ENCODE assay signal across 13 mouse cellular contexts in the genomic region with DNA sequence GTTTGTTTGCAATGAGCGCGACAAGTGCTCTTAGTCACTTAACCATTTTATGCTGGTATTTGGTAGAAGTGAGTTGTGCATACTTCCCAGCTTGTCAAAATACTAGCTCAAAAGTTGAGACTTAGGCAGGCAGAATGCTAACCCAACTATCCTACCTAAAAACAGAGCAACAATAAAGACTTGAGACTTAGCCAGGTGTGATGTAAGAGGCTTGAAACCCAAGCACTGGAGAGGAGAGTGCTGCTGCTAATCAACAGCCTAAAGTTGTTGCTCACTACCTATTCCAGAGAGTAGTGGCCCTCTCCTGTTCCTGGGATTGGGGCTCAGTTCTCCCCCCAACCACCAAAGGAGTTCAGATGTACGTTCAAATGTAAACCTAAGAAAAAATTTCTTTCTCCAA.
"Had no signal": no experiment of that assay in that cellular context is flagged by ENCODE, and none has a peak within 500 bp of the region (broad histone marks: within the 10 kb centered on the region; RNA-seq: fewer than 3 reads in every experiment).

No protein-coding gene starts in this region.

- H3K27me3 ChIP-seq: midbrain, embryonic 13.5 days; midbrain, embryonic 15.5 days; neural tube, embryonic 12.5 days had no signal

- H3K4me2 ChIP-seq: liver, embryonic 15.5 days; lung, embryonic 14.5 days; midbrain, embryonic 11.5 days; midbrain, embryonic 13.5 days; midbrain, embryonic 15.5 days; neural tube, embryonic 12.5 days had no signal

- H3K9ac ChIP-seq: liver, embryonic 15.5 days; liver, postnatal 0 days; lung, embryonic 14.5 days; midbrain, embryonic 13.5 days; midbrain, embryonic 15.5 days; neural tube, embryonic 12.5 days had no signal

- H3K36me3 ChIP-seq: liver, embryonic 15.5 days; midbrain, embryonic 13.5 days; midbrain, embryonic 15.5 days; neural tube, embryonic 12.5 days had no signal

- H3K9me3 ChIP-seq: liver, embryonic 15.5 days; megakaryocyte, embryonic 14.5 days; midbrain, embryonic 13.5 days; midbrain, embryonic 15.5 days; neural tube, embryonic 12.5 days had no signal

- ATAC-seq: liver, postnatal 0 days; midbrain, embryonic 13.5 days; midbrain, embryonic 15.5 days had no signal

- H3K4me3 ChIP-seq: liver, embryonic 15.5 days; megakaryocyte, embryonic 14.5 days; midbrain, embryonic 13.5 days; midbrain, embryonic 15.5 days; neural tube, embryonic 12.5 days had no signal

- DNase-seq: liver, postnatal 0 days; lung, embryonic 14.5 days; lung, postnatal 14 days; right cerebral cortex, postnatal 14 days; thymus, adult 18-20 months; thymus, postnatal 14 days; thymus, postnatal 36 days had no signal

- H3K27ac ChIP-seq: midbrain, embryonic 13.5 days; midbrain, embryonic 15.5 days; neural tube, embryonic 12.5 days had no signal
